Mouse (Mus musculus) forebrain, postnatal 0 days (tissue): ENCODE results near the gene Sbf2. TPM values are rescaled to one million over a fixed set of nuclear protein-coding genes. Genes with fewer than 3 reads are reported as not detected.

Experiments
- ATAC-seq: fragments of 200-750 bp; cut with Nextera tagmentation; 2 replicates; pipeline ENCODE4 v1.8.0; 2017; ENCODE audit warnings: mild to moderate bottlenecking, moderate library complexity
- DNase-seq: peaks from one replicate; pipeline ENCODE4 v3.0.0-alpha.2; 2015
- H3K27ac ChIP-seq: fragments of 300-500 bp; sonication (generic); 2 replicates; pipeline ENCODE4 v1.5.1; 2014; ENCODE audit warnings: low read depth, mild to moderate bottlenecking, antibody characterized with exemption, low read length, moderate library complexity, mixed read lengths
- H3K27me3 ChIP-seq: fragments of 300-500 bp; sonication (generic); 2 replicates; pipeline ENCODE4 v1.6.1; 2014; ENCODE audit warnings: mild to moderate bottlenecking, low read length, mixed read lengths; ENCODE audit not compliant: insufficient read depth
- H3K36me3 ChIP-seq: fragments of 300-500 bp; sonication (generic); 2 replicates; pipeline ENCODE4 v1.6.1; 2014; ENCODE audit warnings: mild to moderate bottlenecking, moderate library complexity; ENCODE audit not compliant: insufficient read depth
- H3K4me1 ChIP-seq: fragments of 300-500 bp; sonication (generic); 2 replicates; pipeline ENCODE4 v1.6.1; 2014; ENCODE audit warnings: antibody characterized with exemption; ENCODE audit not compliant: insufficient read depth
- H3K4me2 ChIP-seq: fragments of 300-500 bp; sonication (generic); 2 replicates; pipeline ENCODE4 v1.6.1; 2014; ENCODE audit warnings: low read depth, mild to moderate bottlenecking, moderate library complexity
- H3K4me3 ChIP-seq: fragments of 300-500 bp; sonication (generic); 2 replicates; pipeline ENCODE4 v1.5.1; 2014; ENCODE audit warnings: low read depth, low read length, mixed read lengths
- H3K9ac ChIP-seq: fragments of 300-500 bp; sonication (generic); 2 replicates; pipeline ENCODE4 v1.6.1; 2014; ENCODE audit warnings: mild to moderate bottlenecking
- H3K9me3 ChIP-seq: fragments of 300-500 bp; sonication (generic); 2 replicates; pipeline ENCODE4 v1.6.1; 2016; ENCODE audit warnings: low read length
- CTCF ChIP-seq: sonication (generic); IDR thresholded peaks from 2 replicates; pipeline ENCODE4 v1.5.1; 2016; ENCODE audit warnings: antibody characterized with exemption, control low read depth, low read depth
- WGBS: fragments of 180-500 bp; shearing (Covaris S2); extraction: QIAGEN DNeasy Blood & Tissue Kit; methylation state at CpG from one replicate; pipeline ENCODE4 v1.1.7; 2014; 5-methylcytosine and 5-hydroxymethylcytosine counted together
- polyA plus RNA-seq: library from polyadenylated mRNA; unstranded; fragments of >200 nt; fragmentation: Nextera tagmentation; extraction: Ambion mirVana; gene quantifications from 2 replicates; pipeline ENCODE4 v1.2.1, GENCODE M21; 2015
- total RNA-seq: library from RNA; depleted of rRNA; stranded (reverse); fragments of >200 nt; gene quantifications from 2 replicates; pipeline ENCODE4 v1.2.3, GENCODE M21; 2014

The Sbf2 gene
- total and polyA plus RNA-seq, 2 experiments from 2014 or later = 43.3 to 88.3 TPM

GRCm38 (mm10) chr7:110565815-110566549, 48.7 kb downstream of the Sbf2 start:
- Histone ChIP-seq H3K4me1 (no peaks in the 10 kb centered on the region), H3K4me3 (no peak overlapping the region), H3K27me3 (no peaks in the 10 kb centered on the region), H3K9me3 (no peaks in the 10 kb centered on the region), H3K4me2 (no peak overlapping the region), H3K9ac (no peak overlapping the region), H3K36me3 (no peaks in the 10 kb centered on the region), H3K27ac (no peak overlapping the region)
- DNase-seq (no peak), ATAC-seq (no peak)
- no peak for TF ChIP-seq CTCF
- WGBS = 72% methylated on average over 4 of the region's 4 CpGs

- no peak for TF ChIP-seq CTCF
- DNase-seq (no peak), ATAC-seq (no peak)
- Histone ChIP-seq H3K9ac (no peak overlapping the region), H3K4me3 (no peak overlapping the region), H3K27me3 (no peaks in the 10 kb centered on the region), H3K4me2 (no peak overlapping the region), H3K27ac (no peak overlapping the region), H3K4me1 (no peaks in the 10 kb centered on the region), H3K36me3 (peaks cover 5% of the 10 kb centered on the region; the same call in 1 of the 2 replicates), H3K9me3 (no peaks in the 10 kb centered on the region)
- WGBS = 96% methylated on average over 1 of the region's 1 CpGs
Measured at GRCm38 (mm10) chr7:110561647-110562046, 53.1 kb downstream of the Sbf2 start.

GRCm38 (mm10) chr7:110557001-110557400, 57.7 kb downstream of the Sbf2 start:
- DNase-seq = no peak
- no peak for ATAC-seq
- no peak for TF ChIP-seq CTCF
- Histone ChIP-seq H3K9ac (no peak overlapping the region), H3K9me3 (no peaks in the 10 kb centered on the region), H3K4me1 (no peaks in the 10 kb centered on the region), H3K4me3 (no peak overlapping the region), H3K4me2 (no peak overlapping the region), H3K27me3 (no peaks in the 10 kb centered on the region), H3K36me3 (peaks cover 5% of the 10 kb centered on the region; the same call in 1 of the 2 replicates), H3K27ac (no peak overlapping the region)

DNA sequence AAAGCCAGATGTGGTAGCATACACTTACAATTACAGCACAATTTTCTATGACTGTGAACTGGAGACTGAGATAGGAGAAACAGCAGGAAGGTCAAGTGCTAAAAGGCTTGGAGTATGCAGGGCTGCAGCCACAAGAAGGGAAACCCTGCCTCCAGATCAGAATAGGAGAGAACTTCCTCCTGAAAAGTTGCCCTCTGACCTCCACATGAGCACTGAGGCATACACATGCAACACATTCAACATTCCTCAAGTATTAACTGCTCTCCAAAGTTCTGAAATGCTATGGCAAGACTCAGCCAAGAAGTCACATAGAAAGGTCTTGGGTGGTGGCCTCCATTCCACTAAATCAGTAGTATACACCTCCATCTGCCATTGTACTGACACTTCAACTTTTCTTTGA, 58.5 kb downstream of the Sbf2 start:
- Histone ChIP-seq H3K27me3 (no peaks in the 10 kb centered on the region), H3K36me3 (peaks cover 5% of the 10 kb centered on the region; the same call in 1 of the 2 replicates), H3K9ac (no peak overlapping the region), H3K4me3 (no peak overlapping the region), H3K4me2 (no peak overlapping the region), H3K4me1 (no peaks in the 10 kb centered on the region), H3K27ac (no peak overlapping the region), H3K9me3 (no peaks in the 10 kb centered on the region)
- DNase-seq (no peak), ATAC-seq (no peak)
- no peak for TF ChIP-seq CTCF

DNA sequence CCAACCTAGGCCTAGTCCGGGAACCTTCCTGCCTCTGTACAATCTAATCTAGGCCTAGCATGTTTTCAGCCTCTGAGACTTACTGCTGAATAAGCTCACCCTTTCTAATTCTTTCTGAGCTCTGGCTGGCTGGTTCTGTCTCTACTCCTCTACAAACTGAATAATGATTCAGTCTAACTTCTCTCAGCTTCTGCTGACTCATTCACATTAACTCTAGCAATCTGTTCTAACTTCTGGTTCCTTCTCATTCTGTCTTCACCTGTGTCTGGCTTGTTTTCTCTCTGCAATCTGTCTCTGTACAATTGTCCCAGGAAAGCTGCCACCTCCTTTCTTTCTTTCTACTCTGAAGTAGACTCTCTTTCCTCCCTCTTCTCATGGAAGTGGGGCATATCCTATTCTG, 59.5 kb downstream of the Sbf2 start:
- H3K9me3 ChIP-seq = no peaks in the 10 kb centered on the region
- H3K36me3 ChIP-seq = peaks cover 5% of the 10 kb centered on the region; the same call in 1 of the 2 replicates
- ATAC-seq = no peak
- WGBS = 91% methylated on average over 1 of the region's 1 CpGs
- H3K27ac ChIP-seq = no peak overlapping the region
- DNase-seq = peak; percentile 7
- H3K27me3 ChIP-seq = no peaks in the 10 kb centered on the region
- no peaks in the 10 kb centered on the region for H3K4me1 ChIP-seq
- H3K9ac ChIP-seq = no peak overlapping the region
- TF ChIP-seq CTCF = no peak
- no peak overlapping the region for H3K4me2 ChIP-seq
- H3K4me3 ChIP-seq = no peak overlapping the region

GRCm38 (mm10) chr7:110548268-110548667, 66.5 kb downstream of the Sbf2 start:
- H3K36me3 ChIP-seq = no peaks in the 10 kb centered on the region
- no peak overlapping the region for H3K9ac ChIP-seq
- H3K27me3 ChIP-seq = no peaks in the 10 kb centered on the region
- no peak overlapping the region for H3K4me3 ChIP-seq
- peak; percentile 61 for TF ChIP-seq CTCF
- H3K9me3 ChIP-seq = no peaks in the 10 kb centered on the region
- H3K4me1 ChIP-seq = no peaks in the 10 kb centered on the region
- no peak for ATAC-seq
- no peak overlapping the region for H3K4me2 ChIP-seq
- H3K27ac ChIP-seq = no peak overlapping the region
- WGBS = 91% methylated on average over 1 of the region's 1 CpGs
- peak; percentile 21 for DNase-seq

GRCm38 (mm10) chr7:110543341-110543740, 71.4 kb downstream of the Sbf2 start:
- Histone ChIP-seq H3K4me3 (no peak overlapping the region), H3K9ac (no peak overlapping the region), H3K36me3 (no peaks in the 10 kb centered on the region), H3K4me1 (no peaks in the 10 kb centered on the region), H3K9me3 (no peaks in the 10 kb centered on the region), H3K27me3 (no peaks in the 10 kb centered on the region), H3K27ac (no peak overlapping the region), H3K4me2 (no peak overlapping the region)
- no peak for TF ChIP-seq CTCF
- no peak for ATAC-seq
- DNase-seq = no peak
- WGBS = 94% methylated on average over 6 of the region's 6 CpGs
